Mouse (Mus musculus): Measurements from ENCODE around the gene BC048562. TPM values are rescaled to one million over a fixed set of nuclear protein-coding genes. Genes with fewer than 3 reads are reported as not detected.
A peak's percentile ranks its signal among the peaks of the same experiment; 100 is the strongest.

The BC048562 gene
- total RNA-seq, 2 experiments from 2014 or later = not detected

DNA sequence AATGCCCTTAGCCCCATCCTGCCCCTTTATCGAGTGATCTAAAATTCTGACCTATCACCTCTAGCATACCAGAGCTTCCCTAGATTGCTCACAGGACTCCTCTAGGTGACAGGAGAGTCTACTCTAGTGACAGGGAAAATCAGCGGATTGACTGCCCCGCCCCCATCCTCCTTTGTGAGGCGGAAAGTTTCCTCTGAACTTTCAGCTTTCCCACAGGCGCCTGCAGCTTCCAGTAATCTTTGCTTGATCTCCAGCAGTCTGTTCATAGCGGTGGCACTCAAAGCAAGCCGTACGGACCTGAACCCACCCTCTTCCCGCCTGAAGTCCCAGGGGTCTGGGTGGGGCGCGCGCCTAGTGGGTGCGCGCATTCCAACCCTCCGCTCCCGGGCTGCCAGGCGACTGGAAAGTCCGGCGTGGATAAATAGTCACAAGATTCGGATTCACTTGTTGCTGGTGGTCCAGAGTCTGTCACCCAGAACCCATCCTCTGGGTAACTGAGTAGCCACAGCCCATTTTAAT is 42.4 kb downstream of the BC048562 start:
- peak in 1 of 2 experiments; percentile 42 for DNase-seq (ENCODE audit: extremely low spot score in 1 of 2, low spot score in 1 of 2)

DNA sequence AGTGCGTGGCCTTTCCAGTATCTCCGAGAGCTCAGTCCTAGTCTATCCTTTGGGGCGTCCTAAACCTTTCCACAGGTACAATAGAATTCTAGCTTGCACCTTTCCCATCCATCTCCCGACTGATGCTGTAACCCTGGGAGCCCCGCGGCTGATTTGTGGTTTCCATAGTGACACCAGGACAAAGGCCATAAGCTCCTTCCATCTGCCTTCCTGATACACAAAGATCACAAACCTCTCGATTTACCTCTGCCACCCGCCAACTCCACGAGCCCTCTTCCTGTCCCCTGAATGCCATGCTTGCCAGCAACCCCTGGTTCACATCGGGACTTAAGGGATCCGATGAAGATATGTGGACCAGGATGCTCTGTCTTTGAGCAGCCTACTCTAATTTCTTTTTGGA is 43.0 kb downstream of the BC048562 start:
- no peak for DNase-seq (ENCODE audit: extremely low spot score in 1 of 2, low spot score in 1 of 2)

DNA sequence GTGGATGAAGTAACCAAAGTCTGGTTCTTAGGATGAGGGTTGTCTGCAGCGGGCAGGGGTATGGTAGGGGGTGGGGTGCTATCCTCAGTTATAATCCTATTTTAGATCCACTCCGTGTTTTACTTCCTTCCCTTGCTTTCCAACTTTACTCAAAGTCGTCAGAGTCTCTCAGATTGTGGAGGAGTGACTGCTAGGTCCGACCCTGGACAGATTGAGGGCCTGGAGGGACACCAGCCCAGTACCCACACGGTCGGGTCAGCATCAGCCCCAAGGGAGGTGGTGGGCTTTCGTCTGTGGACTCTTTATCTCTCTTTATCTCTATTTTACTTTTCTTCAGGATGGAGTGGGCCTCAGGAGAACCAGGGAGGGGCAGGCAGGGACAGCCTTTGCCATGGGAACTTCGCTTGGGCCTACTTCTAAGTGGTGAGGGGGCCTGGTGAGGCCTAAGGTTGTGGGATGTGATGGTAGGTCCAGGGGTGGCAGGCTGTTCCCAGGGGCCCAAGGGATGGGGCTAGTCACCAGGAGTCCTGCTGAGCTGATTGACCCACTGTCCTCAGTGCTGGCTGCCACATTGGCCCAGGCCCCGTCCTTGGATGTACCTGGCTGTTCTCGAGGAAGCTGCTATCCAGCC is 43.6 kb downstream of the BC048562 start, which contains the start of gene Lamb2:
Gene Lamb2 (plus strand): TSS at position 16 of the 631 bp plus-strand sequence.
- no peak for DNase-seq (ENCODE audit: extremely low spot score in 1 of 2, low spot score in 1 of 2)

DNA sequence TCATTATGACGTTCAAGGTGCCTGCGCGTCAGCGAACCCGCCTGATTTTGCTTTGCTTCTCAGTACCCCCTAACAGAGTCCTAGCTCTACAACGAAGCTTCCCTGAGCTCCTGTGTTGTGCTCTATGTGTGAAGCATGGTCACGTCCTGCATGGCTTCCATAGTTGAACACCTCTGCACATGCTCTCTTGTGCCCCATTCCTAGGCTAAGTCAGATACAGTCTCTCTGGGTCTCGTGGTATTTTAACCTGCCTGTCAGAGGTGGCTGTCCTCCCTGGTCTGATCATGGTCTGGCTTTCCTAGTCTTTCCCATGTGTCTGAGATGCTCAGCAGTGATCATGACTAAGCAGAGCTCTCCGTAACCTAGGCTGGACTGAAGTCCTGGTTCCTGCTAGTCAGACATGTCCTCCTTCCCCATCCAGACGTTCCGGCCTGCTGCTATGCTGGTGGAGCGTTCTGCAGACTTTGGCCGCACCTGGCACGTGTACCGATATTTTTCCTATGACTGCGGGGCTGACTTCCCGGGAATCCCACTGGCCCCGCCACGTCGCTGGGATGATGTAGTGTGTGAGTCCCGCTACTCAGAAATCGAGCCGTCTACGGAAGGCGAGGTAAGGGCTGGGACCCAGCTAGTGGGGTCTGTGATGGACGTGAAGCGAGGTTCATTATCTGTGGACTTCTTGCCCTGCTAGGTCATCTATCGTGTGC is 44.7 kb downstream of the BC048562 start:
- no peak for DNase-seq (ENCODE audit: extremely low spot score in 1 of 2, low spot score in 1 of 2)

DNA sequence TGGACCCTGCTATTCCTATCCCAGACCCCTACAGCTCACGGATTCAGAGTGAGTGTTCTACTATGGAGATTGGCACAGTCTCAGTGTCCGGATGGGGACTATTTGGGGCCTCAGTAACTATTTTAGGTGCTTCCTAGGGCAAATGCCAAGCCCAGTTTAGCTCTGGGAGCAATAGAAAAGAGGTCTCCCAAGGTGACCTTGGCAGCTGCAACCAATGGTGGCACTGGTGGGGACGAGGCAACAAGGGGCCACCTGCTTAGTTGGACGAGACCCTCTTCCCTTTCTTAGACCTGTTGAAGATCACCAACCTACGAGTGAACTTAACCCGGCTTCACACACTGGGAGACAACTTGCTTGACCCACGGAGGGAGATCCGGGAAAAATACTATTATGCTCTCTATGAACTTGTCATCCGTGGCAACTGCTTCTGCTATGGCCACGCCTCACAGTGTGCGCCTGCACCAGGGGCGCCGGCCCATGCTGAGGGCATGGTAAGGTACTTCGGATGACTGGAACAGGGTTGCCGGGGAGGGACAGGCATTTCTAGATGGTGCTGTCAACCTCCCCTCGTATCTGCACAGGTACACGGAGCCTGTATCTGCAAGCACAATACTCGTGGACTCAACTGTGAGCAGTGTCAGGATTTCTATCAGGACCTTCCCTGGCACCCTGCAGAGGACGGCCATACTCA is 45.4 kb downstream of the BC048562 start:
- DNase-seq (ENCODE audit: extremely low spot score in 1 of 2, low spot score in 1 of 2) = no peak

DNA sequence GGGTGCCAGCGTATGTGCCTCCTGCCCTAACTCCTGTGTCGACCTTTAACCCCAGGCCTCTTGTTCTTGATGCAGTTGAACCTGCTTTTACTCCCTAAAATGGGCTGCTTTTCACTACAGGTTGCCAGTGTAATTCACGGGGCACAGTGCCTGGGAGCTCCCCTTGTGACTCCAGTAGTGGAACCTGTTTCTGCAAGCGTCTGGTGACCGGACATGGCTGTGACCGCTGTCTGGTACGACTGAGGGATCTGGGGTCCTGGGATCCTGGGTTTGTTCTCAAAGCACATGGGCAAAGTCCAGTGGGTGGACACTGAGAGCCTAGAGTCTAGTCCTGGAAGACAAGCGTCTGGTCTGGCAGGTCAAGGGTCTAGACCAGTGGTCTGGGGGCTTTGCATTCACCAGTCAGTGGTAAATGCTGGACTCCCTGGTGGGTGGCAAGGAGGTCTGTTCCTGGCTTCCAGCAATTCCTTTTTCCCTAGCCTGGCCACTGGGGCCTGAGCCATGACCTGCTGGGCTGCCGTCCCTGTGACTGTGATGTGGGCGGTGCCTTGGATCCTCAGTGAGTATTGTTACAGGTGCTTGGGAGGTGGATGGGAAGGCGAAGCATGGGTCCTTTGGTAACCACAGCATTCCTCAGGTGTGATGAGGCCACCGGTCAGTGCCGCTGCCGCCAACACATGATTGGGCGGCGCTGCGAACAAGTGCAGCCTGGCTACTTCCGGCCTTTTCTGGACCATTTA is 46.9 kb downstream of the BC048562 start:
- DNase-seq (ENCODE audit: extremely low spot score in 1 of 2, low spot score in 1 of 2) = no peak

DNA sequence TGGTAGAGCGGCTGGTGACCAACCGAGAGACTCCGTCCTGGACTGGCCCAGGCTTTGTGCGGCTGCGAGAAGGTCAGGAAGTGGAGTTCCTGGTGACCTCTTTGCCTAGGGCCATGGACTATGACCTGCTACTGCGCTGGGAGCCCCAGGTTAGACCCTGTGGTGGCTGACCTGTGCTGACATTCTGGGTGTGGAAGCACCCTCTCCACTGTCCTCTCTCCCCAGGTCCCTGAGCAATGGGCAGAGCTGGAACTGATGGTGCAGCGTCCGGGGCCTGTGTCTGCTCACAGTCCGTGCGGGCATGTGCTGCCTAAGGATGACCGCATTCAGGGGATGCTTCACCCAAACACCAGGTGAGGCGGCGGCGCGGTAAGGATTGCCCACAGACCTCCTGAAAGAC is 47.7 kb downstream of the BC048562 start:
- no peak for DNase-seq (ENCODE audit: extremely low spot score in 1 of 2, low spot score in 1 of 2)

DNA sequence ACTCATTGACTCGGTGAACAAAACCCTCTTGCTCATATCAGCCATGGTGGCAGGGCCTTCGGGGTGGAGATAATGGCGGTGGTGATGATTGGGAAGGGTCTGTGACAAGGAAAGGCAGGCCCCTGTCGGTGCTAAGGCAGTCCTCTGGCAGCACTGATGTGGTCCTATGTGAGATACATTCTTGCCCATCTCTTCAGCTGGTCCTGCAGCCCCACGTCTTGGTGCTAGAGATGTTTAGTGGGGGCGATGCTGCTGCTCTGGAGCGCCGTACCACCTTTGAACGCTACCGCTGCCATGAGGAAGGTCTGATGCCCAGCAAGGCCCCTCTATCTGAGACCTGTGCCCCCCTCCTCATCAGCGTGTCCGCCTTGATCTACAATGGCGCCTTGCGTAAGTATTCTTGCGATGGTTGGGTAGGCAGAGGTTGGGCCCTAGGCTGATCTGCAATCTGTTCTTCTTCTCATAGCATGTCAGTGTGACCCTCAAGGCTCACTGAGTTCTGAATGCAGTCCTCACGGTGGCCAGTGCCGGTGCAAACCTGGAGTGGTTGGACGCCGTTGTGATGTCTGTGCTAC is 49.1 kb downstream of the BC048562 start:
- no peak for DNase-seq (ENCODE audit: extremely low spot score in 1 of 2, low spot score in 1 of 2)

DNA sequence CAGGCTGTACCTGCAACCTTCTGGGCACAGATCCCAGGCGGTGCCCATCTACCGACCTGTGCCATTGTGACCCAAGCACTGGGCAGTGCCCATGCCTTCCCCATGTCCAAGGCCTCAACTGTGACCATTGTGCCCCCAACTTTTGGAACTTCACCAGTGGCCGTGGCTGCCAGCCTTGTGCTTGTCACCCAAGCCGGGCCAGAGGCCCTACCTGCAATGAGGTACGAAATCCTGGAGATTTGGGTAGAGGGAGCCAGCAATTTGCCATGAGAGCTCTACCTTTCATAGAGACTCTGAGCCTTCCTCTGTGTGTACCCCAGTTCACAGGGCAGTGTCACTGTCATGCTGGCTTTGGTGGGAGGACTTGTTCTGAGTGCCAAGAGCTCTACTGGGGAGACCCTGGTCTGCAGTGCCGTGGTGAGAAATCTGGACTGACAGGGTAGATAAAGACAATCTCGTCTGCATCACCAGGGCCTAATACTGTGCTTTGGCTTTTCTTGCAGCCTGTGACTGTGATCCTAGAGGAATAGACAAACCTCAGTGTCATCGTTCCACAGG is 50.8 kb downstream of the BC048562 start:
- no peak for DNase-seq (ENCODE audit: extremely low spot score in 1 of 2, low spot score in 1 of 2)

DNA sequence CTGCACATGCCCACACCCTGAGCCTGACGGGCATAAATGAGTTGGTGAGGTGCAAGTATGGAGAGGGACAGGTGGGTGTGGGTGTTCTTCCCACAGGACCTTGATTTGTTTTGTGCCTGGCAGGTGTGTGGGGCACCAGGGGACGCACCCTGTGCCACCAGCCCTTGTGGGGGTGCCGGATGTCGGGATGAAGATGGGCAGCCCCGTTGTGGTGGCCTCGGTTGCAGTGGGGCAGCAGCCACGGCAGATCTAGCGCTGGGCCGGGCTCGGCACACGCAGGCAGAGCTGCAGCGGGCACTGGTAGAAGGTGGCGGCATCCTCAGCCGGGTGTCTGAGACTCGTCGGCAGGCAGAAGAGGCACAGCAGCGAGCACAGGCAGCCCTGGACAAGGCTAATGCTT is 52.1 kb downstream of the BC048562 start:
- DNase-seq (ENCODE audit: extremely low spot score in 1 of 2, low spot score in 1 of 2) = no peak

DNA sequence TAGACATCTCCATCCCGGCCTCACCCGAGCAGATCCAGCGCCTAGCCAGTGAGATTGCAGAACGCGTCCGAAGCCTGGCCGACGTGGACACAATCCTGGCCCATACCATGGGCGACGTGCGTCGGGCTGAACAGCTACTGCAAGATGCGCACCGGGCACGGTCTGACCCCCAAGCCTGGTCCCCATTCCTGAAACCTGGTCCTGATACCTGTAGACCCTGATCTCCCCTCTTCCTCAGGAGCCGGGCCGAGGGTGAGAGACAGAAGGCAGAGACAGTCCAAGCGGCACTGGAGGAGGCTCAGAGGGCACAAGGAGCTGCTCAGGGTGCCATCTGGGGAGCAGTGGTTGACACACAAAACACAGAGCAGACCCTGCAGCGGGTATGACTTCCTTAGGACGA is 52.9 kb downstream of the BC048562 start:
- DNase-seq (ENCODE audit: extremely low spot score in 1 of 2, low spot score in 1 of 2) = no peak

DNA sequence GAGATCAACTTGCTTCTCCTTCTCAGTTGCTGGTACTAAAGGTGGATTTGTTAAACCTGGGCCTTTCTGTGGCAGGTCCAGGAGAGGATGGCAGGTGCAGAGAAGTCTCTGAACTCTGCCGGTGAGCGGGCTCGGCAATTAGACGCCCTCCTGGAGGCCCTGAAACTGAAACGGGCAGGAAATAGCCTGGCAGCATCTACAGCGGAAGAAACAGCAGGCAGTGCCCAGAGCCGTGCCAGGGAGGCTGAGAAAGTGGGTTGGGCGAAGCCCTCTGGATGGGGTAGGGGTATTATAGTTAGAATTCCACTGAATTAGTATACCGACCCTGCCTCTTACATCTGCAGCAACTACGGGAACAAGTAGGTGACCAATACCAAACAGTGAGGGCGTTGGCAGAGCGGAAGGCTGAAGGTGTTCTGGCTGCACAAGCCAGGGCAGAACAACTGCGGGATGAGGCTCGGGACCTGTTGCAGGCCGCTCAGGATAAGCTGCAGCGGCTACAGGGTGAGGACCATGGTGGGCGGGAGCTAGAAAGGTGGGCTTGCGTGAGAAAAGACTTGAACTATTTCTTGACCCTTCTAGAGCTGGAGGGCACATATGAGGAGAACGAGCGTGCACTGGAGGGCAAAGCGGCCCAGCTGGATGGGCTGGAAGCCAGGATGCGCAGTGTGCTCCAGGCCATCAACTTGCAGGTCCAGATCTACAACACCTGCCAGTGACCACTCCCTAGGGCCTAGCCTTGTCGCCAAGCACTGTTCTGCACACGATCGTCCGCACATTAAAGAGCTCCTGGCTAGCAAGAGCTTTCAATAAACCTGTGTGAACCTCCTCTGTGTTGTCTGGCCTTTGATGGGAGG is 53.6 kb downstream of the BC048562 start:
- no peak for DNase-seq (ENCODE audit: extremely low spot score in 1 of 2, low spot score in 1 of 2)

DNA sequence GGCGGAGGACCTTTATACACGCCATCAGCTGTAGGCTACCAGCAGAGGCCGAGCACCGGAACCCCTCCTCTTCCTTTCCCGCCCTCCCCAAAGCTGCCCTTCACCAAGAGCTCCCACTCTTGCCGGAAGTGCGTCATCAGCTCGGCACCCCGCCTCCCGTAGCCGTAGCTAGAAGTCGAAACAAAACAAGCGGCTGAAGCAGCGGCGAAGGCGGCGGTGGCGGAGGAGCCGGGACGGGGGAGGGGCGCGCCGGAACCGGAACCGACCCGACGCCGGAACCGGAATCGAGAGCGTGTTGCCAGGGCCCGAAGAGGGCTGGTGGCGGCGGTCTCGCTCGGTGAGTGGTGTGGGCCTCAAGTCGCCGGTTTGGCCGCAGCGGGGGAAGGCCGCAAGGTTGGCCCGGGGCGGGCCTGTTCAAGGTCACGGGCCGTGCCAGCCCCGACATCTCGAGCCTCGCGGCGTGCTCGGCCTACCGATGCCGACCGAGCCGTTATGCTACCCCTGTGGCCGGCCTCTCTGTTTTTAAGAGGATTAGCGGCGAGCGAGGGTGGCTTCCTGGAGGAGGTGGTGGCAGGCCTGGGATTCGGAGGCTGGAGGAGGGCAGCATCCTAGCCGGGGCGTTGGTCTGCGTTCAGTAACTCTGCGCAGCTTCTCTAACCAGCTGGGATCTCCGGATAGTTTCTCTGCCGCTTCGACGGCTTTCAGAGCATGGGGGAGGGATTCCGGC is 54.4 kb downstream of the BC048562 start, which contains the start of gene Usp19:
Gene Usp19 (plus strand): TSS at position 44 of the 727 bp plus-strand sequence.
- peak; percentile 85 to 88 for DNase-seq (ENCODE audit: extremely low spot score in 1 of 2, low spot score in 1 of 2)

DNA sequence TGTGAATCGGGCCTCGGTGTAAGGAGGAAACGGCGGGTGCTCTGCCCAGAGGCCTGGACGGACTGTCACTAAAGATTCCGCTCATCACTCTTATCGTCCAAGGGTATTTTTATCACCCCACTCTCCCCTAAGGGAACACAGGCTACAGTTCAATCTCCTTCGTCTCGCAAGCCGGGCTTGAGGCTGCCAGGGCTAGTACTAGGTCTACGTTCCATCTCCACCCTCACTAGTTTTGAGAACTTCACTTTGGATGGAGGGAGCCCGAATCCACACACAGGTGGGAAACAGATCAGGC is 55.0 kb downstream of the BC048562 start:
- no peak for DNase-seq (ENCODE audit: extremely low spot score in 1 of 2, low spot score in 1 of 2)

DNA sequence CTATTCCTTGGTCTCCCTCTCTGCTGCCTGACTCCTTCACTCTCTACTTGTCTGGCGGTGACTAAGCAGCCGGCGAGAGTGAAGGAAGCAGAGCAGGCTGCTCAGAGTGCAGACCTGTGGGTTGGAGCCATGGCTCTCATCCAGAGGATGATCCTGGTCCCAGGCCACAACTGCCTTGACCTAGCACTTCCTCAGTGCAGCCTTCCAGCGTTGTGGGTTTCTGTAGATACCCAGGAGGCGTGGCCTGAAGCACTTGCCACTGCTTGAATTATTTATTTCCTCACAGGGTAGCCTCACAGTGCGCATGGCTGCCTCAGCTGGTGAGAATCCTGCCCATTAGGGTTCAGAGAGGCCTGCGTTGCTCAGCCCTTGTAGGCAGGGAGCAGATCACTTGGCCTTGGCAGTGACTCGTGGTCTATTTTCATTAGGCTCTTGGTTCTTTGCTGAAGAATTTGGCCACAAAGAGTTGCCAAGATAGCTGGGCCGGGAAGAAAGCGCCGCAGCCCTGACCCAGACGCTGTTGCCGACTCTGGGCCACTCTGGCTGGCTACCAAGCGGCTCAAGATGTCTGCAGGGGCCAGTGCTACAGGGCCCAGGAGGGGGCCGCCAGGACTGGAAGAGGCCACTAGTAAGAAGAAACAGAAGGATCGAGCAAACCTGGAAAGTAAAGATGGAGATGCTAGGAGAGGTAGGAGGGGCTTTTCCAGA is 55.9 kb downstream of the BC048562 start:
- no peak for DNase-seq (ENCODE audit: extremely low spot score in 1 of 2, low spot score in 1 of 2)

DNA sequence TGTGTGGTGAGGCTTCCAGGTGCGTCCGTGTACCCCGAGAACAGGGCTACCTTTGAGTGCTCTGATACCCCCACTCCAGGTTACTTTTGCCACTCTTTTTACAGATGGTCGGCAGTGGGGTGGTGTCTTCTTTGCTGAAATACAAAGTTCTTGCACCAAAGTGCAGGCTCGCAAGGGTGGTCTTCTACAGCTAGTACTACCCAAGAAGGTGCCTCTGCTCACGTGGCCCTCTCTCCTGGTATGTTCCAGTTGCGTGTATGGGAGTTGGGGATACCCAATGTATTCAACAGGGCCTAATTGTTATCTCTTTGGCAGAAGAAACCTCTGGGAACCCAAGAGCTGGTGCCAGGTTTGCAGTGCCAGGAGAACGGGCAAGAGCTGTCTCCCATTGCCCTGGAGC is 57.0 kb downstream of the BC048562 start:
- no peak for DNase-seq (ENCODE audit: extremely low spot score in 1 of 2, low spot score in 1 of 2)

DNA sequence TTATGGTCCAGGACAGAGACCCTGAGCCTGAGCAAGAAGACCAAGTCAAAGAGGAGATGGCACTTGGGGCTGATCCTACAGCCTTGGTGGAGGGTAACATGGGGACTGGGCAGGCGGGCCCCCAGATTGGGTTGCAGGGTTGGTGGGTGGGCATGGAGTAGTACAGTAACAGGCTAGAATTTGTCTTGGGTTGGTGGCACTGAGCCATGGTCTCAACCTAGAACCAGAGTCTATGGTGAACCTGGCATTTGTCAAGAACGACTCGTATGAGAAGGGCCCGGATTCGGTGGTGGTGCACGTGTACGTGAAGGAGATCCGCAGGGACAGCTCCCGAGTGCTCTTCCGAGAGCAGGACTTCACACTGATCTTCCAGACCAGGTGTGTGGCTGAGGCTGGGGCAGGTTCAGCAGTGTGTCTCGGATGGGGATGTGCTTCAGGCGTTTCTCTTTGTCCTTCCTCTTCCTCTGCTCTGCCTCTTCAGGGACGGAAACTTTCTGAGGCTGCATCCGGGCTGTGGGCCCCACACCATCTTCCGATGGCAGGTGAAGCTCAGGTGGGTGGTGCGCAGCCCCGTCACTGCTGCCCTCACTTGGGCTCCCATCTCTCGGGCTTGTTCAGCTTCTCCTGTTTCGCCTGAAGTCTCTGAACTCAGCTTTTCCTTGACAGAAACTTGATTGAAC is 58.0 kb downstream of the BC048562 start:
- no peak for DNase-seq (ENCODE audit: extremely low spot score in 1 of 2, low spot score in 1 of 2)
